Mouse (Mus musculus) lung, embryonic 16.5 days (tissue): ENCODE measurements around the gene Ak5. TPM values are rescaled to one million over a fixed set of nuclear protein-coding genes. Genes with fewer than 3 reads are reported as not detected.
A peak's percentile ranks its signal among the peaks of the same experiment; 100 is the strongest.
"Not testable (repeated sequence)": the region's sequence is repeated elsewhere in the genome, so short reads cannot be mapped to it uniquely, and the experiment has no call there.

Experiments
- ATAC-seq: fragments of 200-750 bp; cut with Nextera tagmentation; 2 replicates; pipeline ENCODE4 v1.8.0; 2017; ENCODE audit warnings: low read depth, mild to moderate bottlenecking, moderate library complexity
- H3K27ac ChIP-seq: fragments of 300-500 bp; sonication (generic); 2 replicates; pipeline ENCODE4 v1.5.1; 2014; ENCODE audit warnings: mild to moderate bottlenecking, control low read depth, low read length
- H3K27me3 ChIP-seq: fragments of 300-500 bp; sonication (generic); 2 replicates; pipeline ENCODE4 v1.6.1; 2014; ENCODE audit warnings: low read depth, low read length, mixed read lengths; ENCODE audit not compliant: control insufficient read depth, insufficient read depth
- H3K36me3 ChIP-seq: fragments of 300-500 bp; sonication (generic); 2 replicates; pipeline ENCODE4 v1.6.1; 2014; ENCODE audit warnings: low read length; ENCODE audit not compliant: control insufficient read depth, insufficient read depth
- H3K4me1 ChIP-seq: fragments of 300-500 bp; sonication (generic); replicated peaks from 2 replicates; pipeline ENCODE4 v1.6.1; 2014; ENCODE audit warnings: low read length, mixed read lengths; ENCODE audit not compliant: control insufficient read depth, insufficient read depth
- H3K4me2 ChIP-seq: fragments of 300-500 bp; sonication (generic); 2 replicates; pipeline ENCODE4 v1.6.1; 2014; ENCODE audit warnings: low read depth, low read length, control low read depth
- H3K4me3 ChIP-seq: fragments of 300-500 bp; sonication (generic); 2 replicates; pipeline ENCODE4 v1.5.1; 2014; ENCODE audit warnings: mild to moderate bottlenecking, low read length, control low read depth
- H3K9ac ChIP-seq: fragments of 300-500 bp; sonication (generic); 2 replicates; pipeline ENCODE4 v1.6.1; 2014; ENCODE audit warnings: low read length, control low read depth
- H3K9me3 ChIP-seq: fragments of 300-500 bp; sonication (generic); 2 replicates; pipeline ENCODE4 v1.6.1; 2016; ENCODE audit warnings: low read length; ENCODE audit not compliant: control insufficient read depth
- WGBS: fragments of 180-500 bp; shearing (Covaris S2); extraction: QIAGEN DNeasy Blood & Tissue Kit; methylation state at CpG from one replicate; pipeline ENCODE4 v1.1.7; 2014; 5-methylcytosine and 5-hydroxymethylcytosine counted together
- polyA plus RNA-seq: library from polyadenylated mRNA; unstranded; fragments of >200 nt; fragmentation: Nextera tagmentation; extraction: Ambion mirVana; gene quantifications from 2 replicates; pipeline ENCODE4 v1.2.1, GENCODE M21; 2015

The Ak5 gene
- polyA plus RNA-seq, 1 experiment from 2014 or later = 2.3 TPM

- 83% methylated on average over 3 of the region's 3 CpGs for WGBS
- H3K36me3 ChIP-seq, ATAC-seq, H3K4me3 ChIP-seq, H3K4me1 ChIP-seq, H3K9me3 ChIP-seq, H3K9ac ChIP-seq, H3K27ac ChIP-seq, H3K27me3 ChIP-seq, H3K4me2 ChIP-seq: not testable (repeated sequence)
Measured at GRCm38 (mm10) chr3:152581853-152582252, 86.3 kb downstream of the Ak5 start.

GRCm38 (mm10) chr3:152579984-152580591 is 88.1 kb downstream of the Ak5 start:
- Histone ChIP-seq H3K9me3 (no peaks in the 10 kb centered on the region), H3K4me2 (no peak overlapping the region), H3K4me3 (no peak overlapping the region), H3K4me1 (peaks cover 3% of the 10 kb centered on the region; the same call in 1 of the 2 replicates), H3K9ac (no peak overlapping the region), H3K36me3 (no peaks in the 10 kb centered on the region), H3K27me3 (no peaks in the 10 kb centered on the region), H3K27ac (no peak overlapping the region)
- 47% methylated on average over 10 of the region's 10 CpGs for WGBS
- no peak for ATAC-seq

DNA sequence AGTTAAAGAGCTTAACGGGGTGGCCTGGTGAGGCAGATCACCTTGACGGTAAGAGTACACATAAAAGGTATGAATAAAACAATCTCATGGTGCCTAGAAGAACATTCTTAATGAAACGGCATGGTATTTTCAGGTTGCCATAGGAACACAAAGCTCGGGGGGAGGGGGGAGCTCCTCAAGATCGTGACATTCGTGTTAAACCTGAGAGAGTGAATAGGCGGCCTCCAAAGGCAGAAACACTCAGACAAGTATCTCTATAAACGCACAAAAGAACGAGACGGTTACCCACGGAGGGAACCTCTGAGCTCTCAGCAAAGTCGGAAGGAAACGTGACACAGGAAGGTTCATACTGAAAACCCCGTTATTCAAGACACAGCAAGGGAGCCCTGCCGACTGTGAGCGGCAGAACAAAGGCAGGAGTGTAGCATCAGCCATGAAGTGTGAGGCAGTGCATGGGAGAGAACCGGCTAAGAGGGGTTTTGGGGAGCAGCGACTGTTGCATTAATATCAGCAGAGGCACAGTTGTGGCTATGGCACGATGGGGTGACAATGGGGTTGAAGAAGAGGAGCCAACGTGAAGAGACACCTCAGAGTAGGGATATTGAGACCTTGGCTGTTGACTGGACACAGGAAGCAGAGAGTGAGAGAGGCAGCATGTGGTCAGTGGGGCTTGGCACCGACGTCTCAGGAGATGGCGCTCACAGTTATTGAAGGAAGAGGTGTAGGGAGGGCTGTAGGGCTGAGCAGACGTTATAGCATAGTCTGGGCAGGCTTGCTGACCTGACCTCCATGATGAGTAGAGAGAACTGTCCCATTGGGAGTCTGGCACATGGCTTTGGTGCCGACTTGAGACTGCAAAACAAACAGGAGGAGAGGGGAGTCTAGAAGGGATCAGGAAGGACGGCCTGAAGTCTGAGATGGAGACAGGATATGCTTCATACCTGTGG is 89.6 kb downstream of the Ak5 start:
- H3K4me1 ChIP-seq = no peaks in the 10 kb centered on the region
- H3K27me3 ChIP-seq = no peaks in the 10 kb centered on the region
- H3K9me3 ChIP-seq = no peaks in the 10 kb centered on the region
- ATAC-seq = no peak
- no peak overlapping the region for H3K27ac ChIP-seq
- no peak overlapping the region for H3K4me3 ChIP-seq
- no peaks in the 10 kb centered on the region for H3K36me3 ChIP-seq
- H3K4me2 ChIP-seq = no peak overlapping the region
- 66% methylated on average over 26 of the region's 26 CpGs for WGBS
- H3K9ac ChIP-seq = no peak overlapping the region

DNA sequence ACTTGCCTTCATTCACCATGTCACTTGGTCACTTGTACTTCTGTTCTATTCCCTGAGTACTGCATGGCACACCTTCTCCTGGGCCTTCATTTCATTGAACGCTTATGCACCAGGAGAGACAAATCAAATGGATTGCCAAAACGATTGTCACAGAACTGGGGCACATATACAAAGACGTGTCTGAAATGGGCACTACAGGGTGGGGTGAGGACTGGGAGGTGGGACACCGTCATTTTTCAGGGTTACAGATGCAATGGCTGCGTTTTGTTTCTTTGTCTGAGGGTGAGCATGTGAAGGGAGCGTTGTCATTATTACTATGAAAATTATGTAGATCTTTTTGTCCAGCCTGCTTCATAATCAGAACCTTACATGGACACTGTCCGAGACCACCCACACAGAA is 90.4 kb downstream of the Ak5 start:
- Histone ChIP-seq H3K27me3 (no peaks in the 10 kb centered on the region), H3K27ac (no peak overlapping the region), H3K4me1 (no peaks in the 10 kb centered on the region), H3K4me3 (no peak overlapping the region), H3K9me3 (no peaks in the 10 kb centered on the region), H3K36me3 (no peaks in the 10 kb centered on the region), H3K9ac (no peak overlapping the region), H3K4me2 (no peak overlapping the region)
- no peak for ATAC-seq
- WGBS = 75% methylated on average over 7 of the region's 7 CpGs

DNA sequence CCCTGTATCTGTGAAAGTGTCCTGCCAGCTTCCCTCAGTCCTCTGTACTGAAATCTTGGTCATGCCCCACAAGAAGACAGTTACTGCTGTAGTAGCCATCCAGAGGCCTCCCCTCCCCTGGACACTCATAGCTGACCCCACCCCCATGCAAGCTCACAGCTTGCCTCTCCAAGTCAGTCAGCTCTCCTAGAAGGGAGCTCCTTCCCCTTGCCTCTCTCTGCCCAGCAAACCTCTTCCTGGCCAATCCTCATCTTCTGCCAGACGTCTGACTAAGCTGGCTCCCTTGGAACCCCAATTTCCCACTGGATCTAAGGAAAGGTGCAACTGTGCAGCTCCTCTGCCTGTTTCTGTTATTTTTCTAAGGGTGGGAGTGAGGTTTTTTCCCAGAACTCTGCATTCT is 90.9 kb downstream of the Ak5 start:
- no peak for ATAC-seq
- H3K4me2 ChIP-seq = no peak overlapping the region
- no peak overlapping the region for H3K4me3 ChIP-seq
- no peaks in the 10 kb centered on the region for H3K36me3 ChIP-seq
- H3K9me3 ChIP-seq = no peaks in the 10 kb centered on the region
- no peak overlapping the region for H3K9ac ChIP-seq
- H3K4me1 ChIP-seq = no peaks in the 10 kb centered on the region
- no peak overlapping the region for H3K27ac ChIP-seq
- H3K27me3 ChIP-seq = no peaks in the 10 kb centered on the region
- 25% methylated on average over 1 of the region's 1 CpGs for WGBS

DNA sequence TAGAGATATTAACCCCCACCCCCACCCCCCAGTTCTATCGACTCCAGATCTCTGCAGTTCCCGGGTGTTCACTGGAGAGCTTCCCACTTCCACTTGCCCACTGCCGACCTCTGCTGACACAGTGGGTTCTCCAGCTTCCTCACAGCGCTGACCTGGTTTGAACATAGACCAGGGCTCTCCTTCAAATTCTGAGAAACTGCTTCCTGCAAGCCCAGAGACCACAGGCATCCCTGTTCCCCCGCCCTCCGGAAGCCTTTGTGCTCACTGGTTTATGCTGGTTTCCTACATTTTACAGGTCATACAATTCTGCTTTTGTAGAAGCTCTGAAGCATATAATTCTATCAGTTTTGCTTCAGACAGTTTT is 98.9 kb downstream of the Ak5 start:
- no peaks in the 10 kb centered on the region for H3K36me3 ChIP-seq
- no peak overlapping the region for H3K4me2 ChIP-seq
- H3K4me1 ChIP-seq = peaks cover 7% of the 10 kb centered on the region
- H3K9ac ChIP-seq = no peak overlapping the region
- H3K9me3 ChIP-seq = no peaks in the 10 kb centered on the region
- H3K4me3 ChIP-seq = no peak overlapping the region
- H3K27me3 ChIP-seq = no peaks in the 10 kb centered on the region
- WGBS = 13% methylated on average over 6 of the region's 6 CpGs
- no peak; the same call in 1 of the 2 replicates for ATAC-seq
- no peak overlapping the region for H3K27ac ChIP-seq

DNA sequence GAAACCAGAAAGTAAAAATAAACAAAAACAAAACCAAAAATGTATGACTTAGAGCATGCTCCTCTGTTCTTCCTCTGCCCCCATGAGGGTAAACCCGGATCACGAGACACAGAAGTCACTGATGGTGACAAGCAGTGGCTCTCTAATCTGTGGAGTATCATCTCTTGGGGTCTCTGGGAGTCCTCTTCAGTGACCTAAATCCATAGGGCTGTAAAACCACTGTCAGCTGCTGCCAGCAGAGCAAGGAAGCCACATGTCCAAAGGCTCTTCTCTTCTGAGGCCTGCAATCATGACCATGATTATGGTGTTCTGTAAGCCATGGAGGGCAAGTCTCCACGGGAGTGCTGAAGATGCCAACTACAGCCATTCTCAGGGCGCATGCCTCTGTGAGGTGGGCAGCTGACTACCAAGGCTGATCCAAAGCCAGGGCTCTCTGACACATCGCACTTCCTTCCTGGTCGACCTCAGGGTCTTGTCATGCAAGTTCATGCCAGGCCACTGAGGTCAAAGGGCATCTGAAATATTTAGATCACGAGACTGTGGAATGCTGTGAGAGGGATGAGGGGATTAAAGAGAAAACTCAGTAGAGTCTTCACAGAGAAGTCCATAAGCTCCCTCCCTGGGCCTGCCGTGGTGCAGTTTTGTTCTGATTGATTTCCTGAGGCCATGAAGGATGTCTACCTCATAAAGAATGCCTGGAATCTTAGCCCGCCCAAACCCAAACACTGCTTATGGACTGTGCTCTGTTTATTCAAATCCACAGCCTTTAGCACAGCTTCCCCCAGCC is 99.5 kb downstream of the Ak5 start:
- WGBS = 42% methylated on average over 9 of the region's 9 CpGs
- no peak overlapping the region for H3K27ac ChIP-seq
- H3K4me1 ChIP-seq = peaks cover 7% of the 10 kb centered on the region
- no peaks in the 10 kb centered on the region for H3K36me3 ChIP-seq
- H3K4me2 ChIP-seq = no peak overlapping the region
- no peaks in the 10 kb centered on the region for H3K9me3 ChIP-seq
- H3K27me3 ChIP-seq = no peaks in the 10 kb centered on the region
- no peak overlapping the region for H3K4me3 ChIP-seq
- ATAC-seq = peak; percentile 75
- H3K9ac ChIP-seq = no peak overlapping the region

- 55% methylated on average over 6 of the region's 6 CpGs for WGBS
- no peak for ATAC-seq
- H3K27me3 ChIP-seq = no peaks in the 10 kb centered on the region
- no peak overlapping the region for H3K9ac ChIP-seq
- H3K4me1 ChIP-seq = peaks cover 7% of the 10 kb centered on the region
- no peaks in the 10 kb centered on the region for H3K36me3 ChIP-seq
- no peaks in the 10 kb centered on the region for H3K9me3 ChIP-seq
- no peak overlapping the region for H3K4me3 ChIP-seq
- no peak overlapping the region for H3K4me2 ChIP-seq
- H3K27ac ChIP-seq = no peak overlapping the region
Measured at GRCm38 (mm10) chr3:152564516-152565113, 103.5 kb downstream of the Ak5 start.

DNA sequence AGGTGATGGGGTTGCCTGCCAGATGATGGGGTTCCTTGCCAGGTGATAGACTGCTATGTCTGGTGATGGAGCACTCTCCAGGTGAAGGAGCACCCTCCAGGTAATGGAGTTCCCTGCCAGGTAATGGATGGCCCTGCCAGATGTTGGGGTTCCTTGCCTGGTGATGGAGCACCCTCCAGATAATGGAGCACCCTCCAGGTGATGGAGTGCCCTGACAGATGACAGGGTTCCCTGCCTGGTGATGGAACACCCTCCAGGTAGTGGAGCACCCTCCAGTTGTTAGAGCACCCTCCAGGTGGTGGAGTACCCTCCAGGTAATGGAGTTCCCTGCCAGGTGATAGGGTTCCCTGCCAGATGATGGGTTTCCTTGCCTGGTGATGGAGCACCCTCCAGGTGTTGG is 104.3 kb downstream of the Ak5 start:
- no peaks in the 10 kb centered on the region for H3K36me3 ChIP-seq
- H3K9me3 ChIP-seq = no peaks in the 10 kb centered on the region
- no peak overlapping the region for H3K9ac ChIP-seq
- no peak for ATAC-seq
- H3K27me3 ChIP-seq = no peaks in the 10 kb centered on the region
- no peak overlapping the region for H3K4me3 ChIP-seq
- peaks cover 4% of the 10 kb centered on the region for H3K4me1 ChIP-seq
- H3K4me2 ChIP-seq = no peak overlapping the region
- H3K27ac ChIP-seq = no peak overlapping the region
